Mouse (Mus musculus) midbrain, embryonic 10.5 days (tissue): ENCODE results near the gene Hs2st1. TPM values are rescaled to one million over a fixed set of nuclear protein-coding genes. Genes with fewer than 3 reads are reported as not detected.

ENCODE experiments used
- DNase-seq: peaks from one replicate; pipeline ENCODE4 v3.0.0-alpha.2; 2017; ENCODE audit warnings: low spot score
- H3K27ac ChIP-seq: fragments of 300-500 bp; sonication (generic); replicated peaks from 2 replicates; pipeline ENCODE4 v1.5.1; 2016; ENCODE audit warnings: mild to moderate bottlenecking
- H3K27me3 ChIP-seq: fragments of 300-500 bp; sonication (generic); 2 replicates; pipeline ENCODE4 v1.6.1; 2016; ENCODE audit warnings: low read depth, mild to moderate bottlenecking; ENCODE audit not compliant: poor library complexity, severe bottlenecking
- H3K36me3 ChIP-seq: fragments of 300-500 bp; sonication (generic); 2 replicates; pipeline ENCODE4 v1.6.1; 2016; ENCODE audit warnings: mild to moderate bottlenecking, moderate library complexity
- H3K4me1 ChIP-seq: fragments of 300-500 bp; sonication (generic); 2 replicates; pipeline ENCODE4 v1.6.1; 2016
- H3K4me3 ChIP-seq: fragments of 300-500 bp; sonication (generic); 2 replicates; pipeline ENCODE4 v1.5.1; 2016; ENCODE audit warnings: mild to moderate bottlenecking, moderate library complexity
- H3K9me3 ChIP-seq: fragments of 300-500 bp; sonication (generic); replicated peaks from 2 replicates; pipeline ENCODE4 v1.6.1; 2016; ENCODE audit warnings: mild to moderate bottlenecking
- WGBS: fragments of 180-500 bp; shearing (Covaris S2); methylation state at CpG from one replicate; pipeline ENCODE4 v1.1.7; 2016; 5-methylcytosine and 5-hydroxymethylcytosine counted together
- polyA plus RNA-seq: library from polyadenylated mRNA; unstranded; fragments of >200 nt; fragmentation: Nextera tagmentation; extraction: Ambion mirVana; gene quantifications from 2 replicates; pipeline ENCODE4 v1.2.1, GENCODE M21; 2016

The Hs2st1 gene
- polyA plus RNA-seq, 1 experiment from 2014 or later = 15.1 TPM

GRCm38 (mm10) chr3:144604205-144604604, 34.2 kb upstream of the Hs2st1 start:
- WGBS = 86% methylated on average over 7 of the region's 7 CpGs

GRCm38 (mm10) chr3:144603558-144603957, 33.6 kb upstream of the Hs2st1 start:
- 87% methylated on average over 3 of the region's 3 CpGs for WGBS
- H3K36me3 ChIP-seq = peaks cover 26% of the 10 kb centered on the region
- H3K4me1 ChIP-seq = peaks cover 3% of the 10 kb centered on the region; the same call in 1 of the 2 replicates
- H3K9me3 ChIP-seq = no peaks in the 10 kb centered on the region
- no peak overlapping the region for H3K27ac ChIP-seq
- H3K4me3 ChIP-seq = no peak overlapping the region
- DNase-seq = no peak
- no peaks in the 10 kb centered on the region for H3K27me3 ChIP-seq

More at GRCm38 (mm10) chr3:144604205-144604604, 34.2 kb upstream of the Hs2st1 start:
- no peak overlapping the region for H3K27ac ChIP-seq
- peaks cover 22% of the 10 kb centered on the region for H3K36me3 ChIP-seq
- no peaks in the 10 kb centered on the region for H3K27me3 ChIP-seq
- H3K4me1 ChIP-seq = 0 out of 2 replicates have a peak, but pooled peaks cover 3% of the 10 kb centered on the region
- H3K9me3 ChIP-seq = 0 out of 2 replicates have a peak, but pooled peaks cover 2% of the 10 kb centered on the region
- DNase-seq = no peak
- H3K4me3 ChIP-seq = no peak overlapping the region

- WGBS = 86% methylated on average over 7 of the region's 7 CpGs
- Histone ChIP-seq H3K27me3 (no peaks in the 10 kb centered on the region), H3K4me1 (peaks cover 10% of the 10 kb centered on the region; the same call in 1 of the 2 replicates), H3K9me3 (no peaks in the 10 kb centered on the region), H3K4me3 (no peak overlapping the region), H3K27ac (no peak overlapping the region), H3K36me3 (peaks cover 33% of the 10 kb centered on the region)
- DNase-seq = no peak
Observed at GRCm38 (mm10) chr3:144602819-144603218, 32.8 kb upstream of the Hs2st1 start.

GRCm38 (mm10) chr3:144602413-144602812, 32.4 kb upstream of the Hs2st1 start:
- peaks cover 36% of the 10 kb centered on the region for H3K36me3 ChIP-seq
- no peaks in the 10 kb centered on the region for H3K27me3 ChIP-seq
- no peaks in the 10 kb centered on the region for H3K9me3 ChIP-seq
- WGBS = 82% methylated on average over 4 of the region's 4 CpGs
- no peak overlapping the region for H3K27ac ChIP-seq
- peaks cover 14% of the 10 kb centered on the region; the same call in 1 of the 2 replicates for H3K4me1 ChIP-seq
- H3K4me3 ChIP-seq = no peak overlapping the region
- DNase-seq = no peak

- Histone ChIP-seq H3K27ac (no peak overlapping the region), H3K27me3 (no peaks in the 10 kb centered on the region), H3K9me3 (no peaks in the 10 kb centered on the region), H3K4me1 (peaks cover 18% of the 10 kb centered on the region; the same call in 1 of the 2 replicates), H3K4me3 (no peak overlapping the region), H3K36me3 (peaks cover 66% of the 10 kb centered on the region)
- 71% methylated on average over 12 of the region's 12 CpGs for WGBS
- no peak for DNase-seq
Observed at GRCm38 (mm10) chr3:144597790-144598467, 27.9 kb upstream of the Hs2st1 start.

GRCm38 (mm10) chr3:144597121-144597520, 27.1 kb upstream of the Hs2st1 start:
- Histone ChIP-seq H3K4me3 (no peak overlapping the region), H3K27me3 (no peaks in the 10 kb centered on the region), H3K9me3 (no peaks in the 10 kb centered on the region), H3K4me1 (peaks cover 15% of the 10 kb centered on the region; the same call in 1 of the 2 replicates), H3K27ac (no peak overlapping the region), H3K36me3 (peaks cover 70% of the 10 kb centered on the region)
- no peak for DNase-seq
- WGBS = 80% methylated on average over 4 of the region's 4 CpGs

- Histone ChIP-seq H3K4me1 (peaks cover 19% of the 10 kb centered on the region), H3K27me3 (no peaks in the 10 kb centered on the region), H3K4me3 (no peak overlapping the region), H3K27ac (no peak overlapping the region), H3K36me3 (peaks cover 80% of the 10 kb centered on the region), H3K9me3 (no peaks in the 10 kb centered on the region)
- 87% methylated on average over 9 of the region's 9 CpGs for WGBS
- DNase-seq = no peak
Observed at GRCm38 (mm10) chr3:144592992-144593785, 23.2 kb upstream of the Hs2st1 start.

GRCm38 (mm10) chr3:144589189-144589890, 19.4 kb upstream of the Hs2st1 start:
- Histone ChIP-seq H3K4me3 (no peak overlapping the region), H3K4me1 (peaks cover 8% of the 10 kb centered on the region), H3K27me3 (no peaks in the 10 kb centered on the region), H3K9me3 (no peaks in the 10 kb centered on the region; the same call in 1 of the 2 replicates), H3K27ac (no peak overlapping the region), H3K36me3 (peaks cover 84% of the 10 kb centered on the region)
- WGBS = 92% methylated on average over 8 of the region's 8 CpGs
- DNase-seq = no peak

- no peak overlapping the region for H3K27ac ChIP-seq
- peaks cover 93% of the 10 kb centered on the region for H3K36me3 ChIP-seq
- no peaks in the 10 kb centered on the region for H3K27me3 ChIP-seq
- no peak for DNase-seq
- WGBS = 96% methylated on average over 7 of the region's 7 CpGs
- no peaks in the 10 kb centered on the region; the same call in 1 of the 2 replicates for H3K9me3 ChIP-seq
- H3K4me1 ChIP-seq = peaks cover 13% of the 10 kb centered on the region
- H3K4me3 ChIP-seq = no peak overlapping the region
Observed at GRCm38 (mm10) chr3:144586731-144587130, 16.8 kb upstream of the Hs2st1 start.

- 88% methylated on average over 6 of the region's 6 CpGs for WGBS
- H3K36me3 ChIP-seq = peaks cover 92% of the 10 kb centered on the region
Observed at GRCm38 (mm10) chr3:144584789-144585553, 15.0 kb upstream of the Hs2st1 start.

GRCm38 (mm10) chr3:144583789-144584188, 13.8 kb upstream of the Hs2st1 start:
- Histone ChIP-seq H3K4me1 (peaks cover 7% of the 10 kb centered on the region; the same call in 1 of the 2 replicates), H3K27me3 (no peaks in the 10 kb centered on the region), H3K4me3 (no peak overlapping the region), H3K9me3 (no peaks in the 10 kb centered on the region; the same call in 1 of the 2 replicates), H3K36me3 (peaks cover 92% of the 10 kb centered on the region), H3K27ac (no peak overlapping the region)
- 63% methylated on average over 5 of the region's 5 CpGs for WGBS
- no peak for DNase-seq

More at GRCm38 (mm10) chr3:144584789-144585553, 15.0 kb upstream of the Hs2st1 start:
- no peak overlapping the region for H3K4me3 ChIP-seq
- peaks cover 13% of the 10 kb centered on the region for H3K4me1 ChIP-seq
- no peaks in the 10 kb centered on the region for H3K27me3 ChIP-seq
- no peak overlapping the region for H3K27ac ChIP-seq
- DNase-seq = no peak
- no peaks in the 10 kb centered on the region; the same call in 1 of the 2 replicates for H3K9me3 ChIP-seq

- no peak overlapping the region for H3K27ac ChIP-seq
- WGBS = 90% methylated on average over 4 of the region's 4 CpGs
- DNase-seq = no peak
- no peak overlapping the region for H3K4me3 ChIP-seq
- peaks cover 5% of the 10 kb centered on the region; the same call in 1 of the 2 replicates for H3K4me1 ChIP-seq
- H3K36me3 ChIP-seq = peaks cover 93% of the 10 kb centered on the region
- H3K9me3 ChIP-seq = no peaks in the 10 kb centered on the region; the same call in 1 of the 2 replicates
- no peaks in the 10 kb centered on the region for H3K27me3 ChIP-seq
Observed at GRCm38 (mm10) chr3:144582306-144582705, 12.3 kb upstream of the Hs2st1 start.
